Mouse (Mus musculus): ENCODE results near the gene Ccdc9. TPM values are rescaled to one million over a fixed set of nuclear protein-coding genes. Genes with fewer than 3 reads are reported as not detected.

Gene Ccdc9
- polyA plus RNA-seq, 1 experiment from 2014 or later, result 18.3 TPM

GRCm38 (mm10) chr7:16297616-16298015 lies 11.0 kb upstream of the Ccdc9 start:
- Histone ChIP-seq H3K9me3 (ENCODE audit: low read length) (no peaks in the 10 kb centered on the region), H3K9ac (replicated peaks; ENCODE audit: low read depth) (no peak overlapping the region), H3K4me3 (ENCODE audit: low read depth, low read length) (no peak overlapping the region), H3K4me1 (ENCODE audit: insufficient read depth, low read depth, low read length) (peaks cover 16% of the 10 kb centered on the region), H3K36me3 (ENCODE audit: insufficient read depth, low read length) (no peaks in the 10 kb centered on the region), H3K27me3 (replicated peaks; ENCODE audit: insufficient read depth, low read length) (no peaks in the 10 kb centered on the region), H3K27ac (ENCODE audit: low read length) (peak overlapping the region; percentile 66; the same call in 1 of the 2 replicates), H3K4me2 (replicated peaks; ENCODE audit: low read depth, low read length) (no peak overlapping the region)
- 49% methylated on average over 2 of the region's 2 CpGs for WGBS
- TF ChIP-seq CTCF (IDR thresholded peaks at IDR 0.05) (no peak), EP300 (IDR thresholded peaks at IDR 0.05) (no peak)
- ATAC-seq (no peak), DNase-seq (ENCODE audit: low spot score) (no peak)

GRCm38 (mm10) chr7:16296766-16297390 lies 10.3 kb upstream of the Ccdc9 start:
- Histone ChIP-seq H3K9me3 (ENCODE audit: low read length) (no peaks in the 10 kb centered on the region), H3K4me3 (ENCODE audit: low read depth, low read length) (0 out of 2 replicates have a peak overlapping the region, but pooled peaks have one; percentile 12), H3K9ac (replicated peaks; ENCODE audit: low read depth) (no peak overlapping the region), H3K27me3 (replicated peaks; ENCODE audit: insufficient read depth, low read length) (no peaks in the 10 kb centered on the region), H3K4me2 (replicated peaks; ENCODE audit: low read depth, low read length) (peak overlapping the region; percentile 54), H3K4me1 (ENCODE audit: insufficient read depth, low read depth, low read length) (peaks cover 16% of the 10 kb centered on the region), H3K36me3 (ENCODE audit: insufficient read depth, low read length) (no peaks in the 10 kb centered on the region), H3K27ac (ENCODE audit: low read length) (peak overlapping the region; percentile 89)
- ATAC-seq, result peak; percentile 60
- WGBS, result 2% methylated on average over 19 of the region's 22 CpGs
- peak; percentile 97 for DNase-seq (ENCODE audit: low spot score)
- peak; percentile 55 for TF ChIP-seq CTCF (IDR thresholded peaks at IDR 0.05)
- peak; percentile 74 for TF ChIP-seq EP300 (IDR thresholded peaks at IDR 0.05)

- Histone ChIP-seq H3K4me2 (replicated peaks; ENCODE audit: low read depth, low read length) (0 out of 2 replicates have a peak overlapping the region, but pooled peaks have one; percentile 54), H3K4me1 (ENCODE audit: insufficient read depth, low read depth, low read length) (peaks cover 16% of the 10 kb centered on the region), H3K27ac (ENCODE audit: low read length) (peak overlapping the region; percentile 89), H3K9ac (replicated peaks; ENCODE audit: low read depth) (no peak overlapping the region), H3K4me3 (ENCODE audit: low read depth, low read length) (no peak overlapping the region), H3K27me3 (replicated peaks; ENCODE audit: insufficient read depth, low read length) (no peaks in the 10 kb centered on the region), H3K36me3 (ENCODE audit: insufficient read depth, low read length) (no peaks in the 10 kb centered on the region), H3K9me3 (ENCODE audit: low read length) (no peaks in the 10 kb centered on the region)
- ATAC-seq (no peak), DNase-seq (ENCODE audit: low spot score) (no peak)
- TF ChIP-seq CTCF (IDR thresholded peaks at IDR 0.05) (no peak), EP300 (IDR thresholded peaks at IDR 0.05) (no peak)
- 14% methylated on average over 2 of the region's 2 CpGs for WGBS
These were observed 9.6 kb upstream of the Ccdc9 start for GRCm38 (mm10) chr7:16296146-16296545.

- Histone ChIP-seq H3K4me3 (ENCODE audit: low read depth, low read length) (peak overlapping the region; percentile 47), H3K9ac (replicated peaks; ENCODE audit: low read depth) (peak overlapping the region; percentile 29; the same call in 1 of the 2 replicates), H3K9me3 (ENCODE audit: low read length) (no peaks in the 10 kb centered on the region), H3K27ac (ENCODE audit: low read length) (peak overlapping the region; percentile 89), H3K4me1 (ENCODE audit: insufficient read depth, low read depth, low read length) (peaks cover 16% of the 10 kb centered on the region), H3K27me3 (replicated peaks; ENCODE audit: insufficient read depth, low read length) (no peaks in the 10 kb centered on the region), H3K4me2 (replicated peaks; ENCODE audit: low read depth, low read length) (peak overlapping the region; percentile 70), H3K36me3 (ENCODE audit: insufficient read depth, low read length) (no peaks in the 10 kb centered on the region)
- TF ChIP-seq EP300 (IDR thresholded peaks at IDR 0.05) (no peak), CTCF (IDR thresholded peaks at IDR 0.05) (no peak)
- 2% methylated on average over 38 of the region's 41 CpGs for WGBS
- peak; percentile 90 for DNase-seq (ENCODE audit: low spot score)
- ATAC-seq, result peak; percentile 53
These were observed 8.8 kb upstream of the Ccdc9 start for GRCm38 (mm10) chr7:16295321-16295900.

GRCm38 (mm10) chr7:16294837-16295236 lies 8.2 kb upstream of the Ccdc9 start:
- TF ChIP-seq EP300 (IDR thresholded peaks at IDR 0.05) (peak; percentile 99), CTCF (IDR thresholded peaks at IDR 0.05) (peak; percentile 99)
- H3K9me3 ChIP-seq (ENCODE audit: low read length), result no peaks in the 10 kb centered on the region
- under 1% methylated on average over 23 of the region's 23 CpGs for WGBS
- peaks cover 13% of the 10 kb centered on the region for H3K4me1 ChIP-seq (ENCODE audit: insufficient read depth, low read depth, low read length)
- H3K9ac ChIP-seq (replicated peaks; ENCODE audit: low read depth), result peak overlapping the region; percentile 29; the same call in 1 of the 2 replicates
- peak overlapping the region; percentile 70 for H3K4me2 ChIP-seq (replicated peaks; ENCODE audit: low read depth, low read length)
- DNase-seq (ENCODE audit: low spot score), result peak; percentile 98
- peak overlapping the region; percentile 47 for H3K4me3 ChIP-seq (ENCODE audit: low read depth, low read length)
- peak overlapping the region; percentile 89 for H3K27ac ChIP-seq (ENCODE audit: low read length)
- ATAC-seq, result peak; percentile 89
- no peaks in the 10 kb centered on the region for H3K27me3 ChIP-seq (replicated peaks; ENCODE audit: insufficient read depth, low read length)
- no peaks in the 10 kb centered on the region for H3K36me3 ChIP-seq (ENCODE audit: insufficient read depth, low read length)

GRCm38 (mm10) chr7:16294346-16294745 lies 7.8 kb upstream of the Ccdc9 start:
- Histone ChIP-seq H3K27ac (ENCODE audit: low read length) (peak overlapping the region; percentile 55), H3K9me3 (ENCODE audit: low read length) (no peaks in the 10 kb centered on the region), H3K36me3 (ENCODE audit: insufficient read depth, low read length) (no peaks in the 10 kb centered on the region), H3K9ac (replicated peaks; ENCODE audit: low read depth) (no peak overlapping the region), H3K4me2 (replicated peaks; ENCODE audit: low read depth, low read length) (0 out of 2 replicates have a peak overlapping the region, but pooled peaks have one; percentile 70), H3K27me3 (replicated peaks; ENCODE audit: insufficient read depth, low read length) (no peaks in the 10 kb centered on the region), H3K4me1 (ENCODE audit: insufficient read depth, low read depth, low read length) (peaks cover 13% of the 10 kb centered on the region; the same call in 1 of the 2 replicates), H3K4me3 (ENCODE audit: low read depth, low read length) (no peak overlapping the region; the same call in 1 of the 2 replicates)
- peak; percentile 89 for DNase-seq (ENCODE audit: low spot score)
- ATAC-seq, result peak; percentile 53
- WGBS, result 24% methylated on average over 4 of the region's 4 CpGs
- TF ChIP-seq EP300 (IDR thresholded peaks at IDR 0.05) (no peak), CTCF (IDR thresholded peaks at IDR 0.05) (peak; percentile 56)

Data from lung, postnatal 0 days (tissue).